Mouse (Mus musculus) cerebellum, adult 9-10 months (tissue): Measurements from ENCODE around the gene Best1.

Experiments used
- DNase-seq: peaks from one replicate; pipeline ENCODE4 v3.0.0; 2022

Best1 gene

DNA sequence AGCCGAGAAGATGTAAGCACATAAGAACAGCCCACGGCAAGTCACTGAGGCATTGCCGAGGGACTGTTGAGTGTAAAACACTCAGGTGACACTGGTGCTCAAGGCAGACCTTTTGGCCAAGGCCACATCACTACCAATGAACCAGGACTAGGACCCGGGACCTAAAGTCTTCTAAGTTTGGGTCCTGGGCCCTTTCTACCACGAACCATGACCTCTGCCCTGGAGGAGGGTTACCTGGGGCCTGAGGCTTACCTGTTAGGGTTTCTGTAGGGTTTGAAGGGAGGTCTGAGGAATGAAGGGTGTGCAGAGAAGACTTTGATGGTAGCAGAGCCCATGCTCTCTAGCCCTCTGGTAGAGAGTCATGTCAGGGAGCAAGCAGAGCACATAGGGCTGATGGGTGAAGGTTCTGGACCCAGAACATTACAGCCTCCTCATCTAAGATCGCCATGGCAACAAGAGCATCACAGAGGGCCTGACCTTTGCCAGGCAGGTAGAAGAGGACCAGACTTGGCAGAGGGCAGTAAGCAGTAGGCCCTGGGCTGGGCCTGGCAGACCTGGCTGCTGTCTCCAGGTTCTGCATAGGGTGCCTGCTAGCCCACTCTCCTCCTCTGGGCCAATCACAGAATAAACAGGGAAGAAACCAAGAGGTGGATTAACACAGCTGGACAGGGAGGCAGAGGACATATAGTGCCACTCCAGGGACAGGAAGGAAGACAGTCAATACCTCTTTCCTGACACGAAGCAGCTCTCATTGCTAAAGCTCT is at the start of gene Best1, which contains the start of gene Rab3il1:
Best1 (minus strand) TSS at position 428 of the 764 bp plus-strand sequence.
Rab3il1 (plus strand) TSS at position 464 of the 764 bp plus-strand sequence.
- no peak for DNase-seq

DNA sequence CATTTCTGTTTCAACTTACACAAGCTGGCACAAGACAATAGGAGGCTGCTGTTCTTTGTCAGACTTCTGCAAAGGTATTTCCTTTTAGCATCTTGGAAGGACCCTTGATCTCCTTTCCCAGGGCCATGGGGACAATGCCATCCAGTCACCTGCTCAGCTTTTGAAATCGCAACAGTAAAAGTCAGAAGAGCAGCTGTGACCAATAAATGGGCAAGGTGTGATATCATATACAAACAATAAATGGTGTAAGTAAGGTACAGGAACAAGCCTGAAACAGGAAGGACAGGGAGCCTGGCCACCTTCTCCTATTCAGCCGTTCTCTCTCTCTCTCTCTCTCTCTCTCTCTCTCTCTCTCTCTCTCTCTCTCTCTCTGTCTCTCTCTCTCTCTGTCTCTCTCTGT is 49.0 kb upstream of the Best1 start:
- no peak for DNase-seq

DNA sequence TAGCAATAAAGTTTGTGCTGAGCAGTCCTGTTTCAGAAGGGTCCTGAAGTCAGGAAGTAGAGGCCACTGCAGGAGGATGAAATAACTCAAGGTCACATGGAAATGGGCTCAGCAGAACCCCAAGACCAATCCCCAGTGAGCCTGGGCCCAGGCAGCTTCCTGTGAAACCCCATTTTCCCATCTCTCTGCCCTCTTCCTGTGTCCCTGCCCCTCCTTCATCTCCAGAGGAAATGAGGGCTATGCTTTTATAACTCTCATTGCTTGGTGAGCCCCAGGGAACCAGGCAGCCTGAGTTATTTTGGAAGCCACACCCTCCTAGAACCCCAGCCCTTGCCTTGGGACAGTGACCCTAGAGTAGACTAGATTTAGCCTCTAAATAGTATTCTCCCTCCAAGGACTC is 48.1 kb upstream of the Best1 start:
- no peak for DNase-seq

DNA sequence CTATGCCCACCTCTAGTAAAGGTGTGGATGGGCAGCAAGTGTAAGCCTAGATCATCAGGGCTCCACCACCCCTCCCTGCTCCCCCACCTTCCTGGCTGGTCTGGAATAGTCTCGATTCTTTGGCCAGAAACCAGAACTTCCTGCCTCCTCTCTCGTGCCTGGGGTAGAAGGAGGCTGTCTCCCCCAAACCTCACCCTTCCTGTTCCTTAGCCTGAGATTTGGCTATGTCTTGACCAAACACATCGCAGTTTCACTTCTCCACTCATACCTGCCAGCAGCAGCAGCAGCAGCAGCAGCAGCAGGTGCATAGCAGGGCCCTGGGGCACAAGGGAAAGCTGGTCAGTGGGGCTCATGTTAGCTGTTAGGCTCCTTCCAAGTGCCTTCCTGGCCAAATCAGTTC is 45.5 kb upstream of the Best1 start:
- DNase-seq = no peak

DNA sequence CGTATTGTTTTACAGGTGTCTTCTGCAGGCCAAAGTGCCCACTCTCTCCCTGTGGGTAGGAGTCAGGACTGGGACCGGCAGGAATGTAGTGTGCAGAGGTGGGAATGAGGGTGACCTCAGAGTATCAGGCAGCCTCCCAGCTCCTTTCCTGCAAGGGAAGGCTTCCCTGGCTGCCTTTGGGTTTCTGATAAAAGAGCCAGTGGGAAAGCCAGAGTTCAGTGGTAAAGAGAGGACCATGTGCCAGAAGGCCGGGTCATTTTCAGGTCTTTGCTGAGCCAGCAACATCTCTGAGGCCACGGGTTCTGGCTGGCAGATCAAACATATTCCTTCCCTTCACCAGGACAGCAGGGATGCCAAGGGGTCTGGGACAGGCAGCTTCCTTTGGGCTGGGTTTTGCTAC is 44.9 kb upstream of the Best1 start:
- DNase-seq = no peak

DNA sequence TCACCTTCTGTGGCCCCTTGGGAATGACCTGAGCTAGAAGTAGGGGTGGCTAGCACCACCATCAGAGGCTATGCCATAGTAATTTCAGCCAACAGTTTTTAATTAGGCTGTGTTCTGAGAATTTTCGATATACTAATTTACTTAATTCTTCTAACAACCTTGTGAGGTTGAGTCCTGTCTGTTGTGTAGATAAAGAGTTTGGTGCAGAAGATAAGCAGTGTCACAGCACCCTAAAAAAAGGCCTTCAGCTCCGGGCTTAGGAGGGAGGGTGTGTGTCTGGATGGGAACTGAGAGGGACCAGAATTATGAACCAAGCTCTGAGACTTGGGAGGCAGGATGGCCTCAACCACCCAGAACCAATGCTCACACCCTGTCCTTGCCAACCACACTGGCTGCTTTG is 44.3 kb upstream of the Best1 start:
- DNase-seq = no peak

DNA sequence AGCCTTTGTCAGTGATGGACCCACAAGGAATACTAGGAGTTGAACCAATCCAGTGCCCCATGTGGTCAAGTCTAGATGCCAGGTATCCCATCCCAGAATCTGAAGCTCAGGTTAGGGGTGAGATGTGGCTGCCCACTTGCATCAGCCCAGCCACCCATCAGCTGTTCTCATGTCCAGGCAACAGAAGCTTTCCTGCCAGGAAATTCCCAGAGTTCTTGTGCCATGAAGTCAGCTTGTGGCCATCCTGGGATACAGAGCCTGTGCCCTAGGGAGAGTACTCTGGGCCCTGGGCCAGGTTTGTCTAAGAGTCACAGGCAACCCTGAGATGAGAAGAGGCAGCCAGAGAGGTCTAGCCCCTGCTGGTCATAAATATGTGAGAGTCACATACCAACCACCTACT is 42.2 kb upstream of the Best1 start:
- DNase-seq = peak; percentile 42

DNA sequence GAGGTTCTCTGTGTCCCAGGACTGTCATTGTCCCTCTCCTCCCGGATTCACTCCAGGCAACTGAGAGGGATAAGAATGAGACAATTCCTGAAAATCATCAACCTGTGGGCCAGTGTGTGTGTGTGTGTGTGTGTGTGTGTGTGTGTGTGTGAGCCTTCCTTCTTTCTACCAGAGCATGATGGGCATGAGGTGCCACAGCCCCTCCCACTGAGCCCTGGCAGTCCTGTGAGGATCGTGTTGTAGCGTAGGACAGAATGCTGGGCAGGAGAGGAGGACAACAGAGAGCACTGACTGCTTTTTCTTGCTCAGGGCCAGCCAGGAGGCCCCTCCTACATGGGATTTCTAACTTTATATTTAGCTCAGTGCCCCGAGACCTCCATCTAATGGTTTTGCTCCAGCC is 41.4 kb upstream of the Best1 start:
- DNase-seq = peak; percentile 52

DNA sequence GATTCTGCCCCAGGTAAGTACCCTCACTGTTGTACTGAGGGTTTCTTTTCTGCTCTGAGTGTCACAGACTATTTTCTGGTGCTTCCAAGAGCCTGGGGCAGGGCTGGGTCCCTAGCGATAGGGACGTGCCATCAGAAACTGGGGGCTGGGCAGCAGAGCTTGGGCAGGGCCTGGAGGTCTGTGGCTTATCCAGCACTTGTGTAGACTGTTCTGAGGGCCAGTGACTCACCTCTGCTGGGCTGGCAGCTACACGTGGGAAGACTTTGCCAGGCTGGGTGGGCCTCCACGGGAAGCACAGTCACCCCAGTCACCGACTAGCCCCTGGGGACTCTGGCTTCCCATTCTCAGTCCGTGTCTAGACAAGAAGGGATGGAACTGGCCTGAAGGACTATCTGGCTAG is 40.8 kb upstream of the Best1 start:
- DNase-seq = peak; percentile 56

DNA sequence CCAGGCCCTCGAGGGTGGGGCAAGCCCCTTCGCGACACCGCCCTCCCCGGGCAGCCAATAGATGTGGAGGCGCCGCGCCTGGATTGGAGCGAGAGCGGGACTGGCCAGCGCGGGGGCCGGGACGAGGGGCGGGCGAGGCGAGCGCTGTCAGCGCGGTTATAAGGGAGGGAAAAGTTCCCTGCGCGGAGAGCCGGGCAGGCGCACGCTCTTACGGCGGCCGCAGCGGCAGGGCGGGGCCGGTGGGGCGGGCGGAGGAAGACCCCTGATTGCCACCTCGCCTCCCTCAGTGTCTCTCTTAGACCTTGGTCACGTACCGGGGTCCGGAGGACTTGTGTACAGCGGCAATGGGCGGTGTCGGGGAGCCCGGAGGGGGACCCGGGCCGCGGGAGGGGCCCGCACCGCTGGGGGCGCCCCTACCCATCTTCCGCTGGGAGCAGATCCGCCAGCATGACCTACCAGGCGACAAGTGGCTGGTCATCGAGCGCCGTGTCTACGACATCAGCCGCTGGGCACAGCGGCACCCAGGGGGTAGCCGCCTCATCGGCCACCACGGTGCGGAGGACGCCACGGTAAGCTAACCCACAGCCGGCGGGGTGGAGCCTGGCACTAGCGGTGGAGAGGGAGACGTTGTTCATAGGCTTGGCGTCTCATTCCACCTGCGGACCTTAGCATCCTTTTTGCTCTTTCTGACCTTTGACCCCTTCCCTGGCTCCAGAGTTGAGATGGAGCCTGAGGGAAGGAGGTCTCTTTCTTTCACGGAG is 40.1 kb upstream of the Best1 start, which contains the start of gene Fads3:
Fads3 (plus strand) TSS at position 182 of the 761 bp plus-strand sequence.
- DNase-seq = peak; percentile 73

DNA sequence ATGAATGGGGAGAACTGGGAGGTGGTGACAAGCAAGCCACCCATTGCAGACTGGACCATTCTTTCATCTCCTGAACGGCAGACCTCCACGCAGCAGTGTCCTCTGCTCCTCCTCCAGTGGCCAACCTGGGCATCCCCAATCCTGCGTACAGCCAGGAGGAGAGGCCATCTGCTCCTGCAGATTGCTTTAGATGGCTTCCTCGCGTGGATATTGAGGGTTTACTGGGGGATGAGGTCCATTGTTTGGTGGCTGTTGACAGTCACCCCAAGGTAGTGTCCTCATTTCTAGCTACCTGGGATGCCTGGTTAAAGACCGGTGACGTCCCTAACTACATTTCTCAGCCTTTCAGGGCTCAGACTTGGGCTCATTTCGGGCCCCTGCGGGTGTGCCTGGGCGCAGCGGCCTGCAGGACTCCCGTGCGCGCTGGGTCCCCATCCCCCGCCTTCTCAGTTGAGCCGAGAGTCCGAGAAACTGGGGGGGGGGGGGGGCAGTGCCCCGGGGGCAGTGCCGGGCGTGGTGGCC is 39.5 kb upstream of the Best1 start:
- DNase-seq = peak; percentile 82

DNA sequence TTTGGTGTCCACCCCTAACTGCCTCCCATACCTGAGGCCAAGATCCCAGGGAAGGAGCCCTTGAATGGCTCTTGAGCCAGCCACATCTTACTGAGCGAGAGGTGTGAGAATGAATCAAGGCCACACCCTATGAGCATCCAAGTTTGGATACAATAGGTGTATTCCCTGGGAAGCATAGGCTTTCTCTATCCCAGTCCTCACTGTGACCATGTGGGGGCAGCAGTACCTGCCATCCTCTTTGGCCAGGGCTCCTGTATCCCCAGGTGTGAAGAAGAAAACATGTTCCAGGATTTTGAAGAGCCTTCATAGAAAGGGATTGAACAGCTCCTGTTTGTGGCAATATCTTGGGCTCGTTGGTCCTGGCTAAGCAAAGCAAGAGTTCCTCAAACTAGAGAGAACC is 38.2 kb upstream of the Best1 start:
- DNase-seq = peak; percentile 59

DNA sequence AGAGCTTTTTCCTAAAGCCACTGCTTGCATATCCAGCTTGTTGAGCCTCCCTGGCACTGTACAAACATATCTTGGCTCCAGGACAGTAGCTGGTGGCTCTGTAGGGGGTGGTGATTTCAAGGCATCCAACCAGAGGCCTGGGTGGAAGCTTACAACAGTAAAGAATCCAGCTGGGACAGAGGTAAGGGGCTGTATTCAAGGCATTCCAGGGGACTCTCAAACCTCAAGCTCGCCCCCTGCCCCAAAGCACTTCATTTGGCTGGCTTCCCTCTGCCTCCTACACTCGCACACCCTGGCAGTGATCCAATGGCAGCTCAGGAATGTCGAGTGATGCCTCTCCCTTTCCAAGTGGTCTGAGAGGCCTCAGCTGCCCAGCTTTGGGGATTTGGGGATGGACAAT is 37.5 kb upstream of the Best1 start:
- DNase-seq = peak; percentile 59

DNA sequence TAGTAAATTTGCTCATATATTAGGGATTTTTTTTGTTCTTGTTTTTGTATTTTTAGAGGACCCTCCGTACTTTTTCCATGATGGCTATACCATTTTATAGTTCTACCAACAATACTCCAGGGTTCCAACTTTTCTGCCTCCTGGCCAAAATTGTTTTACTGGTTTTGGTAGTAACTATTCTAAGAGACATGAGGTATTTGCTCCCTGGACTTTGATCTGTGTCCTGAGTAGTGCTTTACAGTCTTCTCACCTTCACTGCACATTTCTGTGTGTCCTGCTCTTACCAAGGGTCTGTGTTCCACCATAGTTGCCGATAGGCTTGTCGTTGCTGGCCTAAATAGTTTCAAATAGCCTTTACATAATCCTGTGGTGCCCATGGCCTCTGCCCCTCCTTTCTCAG is 36.9 kb upstream of the Best1 start:
- DNase-seq = no peak

DNA sequence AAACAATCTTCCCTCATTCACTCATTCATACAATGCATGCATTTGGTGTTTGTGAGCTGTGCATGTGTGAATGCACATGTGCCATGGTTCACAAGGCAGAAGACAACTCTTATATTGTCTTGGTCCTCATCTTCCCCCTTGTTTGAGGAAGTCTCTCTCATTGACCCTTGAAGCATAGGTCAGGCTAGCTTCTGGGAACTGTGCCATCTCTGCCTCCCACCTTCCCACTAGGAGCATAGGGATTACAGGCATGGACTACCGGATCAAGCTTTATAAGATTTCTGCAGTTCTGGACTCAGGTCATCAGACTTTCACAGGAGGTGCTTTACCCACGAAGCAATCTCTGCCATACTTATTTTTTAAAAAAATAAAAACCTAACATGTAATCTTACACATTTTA is 36.1 kb upstream of the Best1 start:
- DNase-seq = no peak

DNA sequence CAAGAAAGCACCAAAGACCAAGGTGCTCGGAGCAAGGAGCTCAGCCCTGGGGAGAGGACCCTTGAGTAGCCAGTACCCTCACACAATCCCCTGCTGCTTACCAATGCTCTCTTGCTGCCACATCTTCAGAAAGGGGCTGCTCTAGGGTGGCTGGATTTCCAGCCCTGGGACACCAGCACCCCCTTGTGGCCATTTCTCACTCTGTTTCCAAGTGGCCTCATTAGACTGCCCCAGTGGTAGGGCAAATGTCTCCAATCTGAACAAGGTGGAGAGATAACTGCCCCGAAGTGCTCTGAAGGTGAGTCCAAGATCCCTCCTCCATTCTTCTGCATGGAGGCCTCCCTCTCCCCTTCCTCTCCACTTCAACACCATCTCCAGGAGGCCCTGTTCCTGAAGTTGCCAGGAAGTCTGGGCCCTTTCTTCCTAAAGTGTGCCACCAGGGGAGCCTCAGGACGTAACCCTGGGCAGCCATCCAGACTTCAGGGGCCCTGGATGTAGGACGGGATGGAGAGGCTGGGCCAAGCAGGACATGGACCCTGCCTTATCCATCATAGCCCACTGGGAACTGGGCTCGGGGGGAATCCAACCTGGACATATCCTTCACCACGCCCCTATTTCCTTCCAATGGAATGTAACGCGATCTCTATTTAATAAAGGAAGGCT is 33.5 kb upstream of the Best1 start:
- DNase-seq = peak; percentile 72

DNA sequence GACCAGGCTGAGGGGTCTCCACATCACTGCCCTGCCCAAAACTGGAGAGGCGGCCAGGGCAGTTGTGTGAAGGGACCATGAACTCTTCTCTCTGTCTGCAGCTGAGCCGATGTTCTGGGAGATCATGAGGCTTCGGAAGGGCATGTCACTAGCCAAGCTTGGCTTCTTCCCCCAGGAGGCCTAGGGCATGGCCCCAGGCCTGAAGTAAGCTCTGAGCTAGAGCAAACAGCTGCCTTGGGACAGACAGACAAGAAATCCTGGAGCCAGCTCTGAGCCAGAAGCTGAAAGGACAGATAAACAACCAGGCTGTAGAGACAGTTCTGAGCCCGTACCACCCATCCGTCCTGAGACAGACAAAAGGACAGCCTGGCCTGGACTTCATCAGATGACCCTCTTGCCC is 32.9 kb upstream of the Best1 start:
- DNase-seq = no peak

DNA sequence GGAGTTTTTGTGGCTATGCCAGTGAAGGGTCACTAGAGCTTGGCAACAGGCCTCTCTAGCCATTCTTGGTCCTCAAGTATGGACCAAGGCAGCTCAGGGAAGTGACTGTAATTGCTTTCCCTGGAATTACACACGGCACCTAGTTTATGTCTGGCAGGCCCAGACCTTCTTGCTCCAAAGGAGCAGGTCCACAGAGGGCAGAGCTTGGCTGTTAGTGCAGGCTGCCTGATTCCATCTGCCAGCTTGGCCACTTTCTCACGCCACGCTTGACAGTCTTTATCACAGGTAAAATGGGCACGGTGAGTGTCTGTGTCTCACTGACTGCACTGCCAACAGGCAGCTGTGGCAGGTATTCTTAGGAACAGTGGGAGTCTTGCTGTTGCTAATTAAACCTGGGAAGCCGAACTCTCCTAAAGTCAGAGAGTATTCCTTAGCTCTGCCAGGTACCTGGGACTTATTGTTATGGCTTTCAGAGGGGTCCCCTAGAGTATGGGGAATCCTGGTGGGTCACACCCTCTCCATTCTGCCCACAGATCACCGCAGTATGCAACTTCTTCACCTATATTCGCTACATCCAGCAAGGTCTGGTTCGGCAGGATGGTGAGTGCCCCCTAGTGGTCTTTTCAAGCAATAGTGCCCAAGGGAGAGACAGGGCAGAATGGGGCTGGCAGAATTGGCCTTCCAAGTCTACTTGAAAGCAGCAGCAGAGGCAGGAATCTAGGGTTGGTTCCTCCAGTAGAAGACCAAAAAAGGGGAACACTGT is 32.0 kb upstream of the Best1 start:
- peak; percentile 79 for DNase-seq

DNA sequence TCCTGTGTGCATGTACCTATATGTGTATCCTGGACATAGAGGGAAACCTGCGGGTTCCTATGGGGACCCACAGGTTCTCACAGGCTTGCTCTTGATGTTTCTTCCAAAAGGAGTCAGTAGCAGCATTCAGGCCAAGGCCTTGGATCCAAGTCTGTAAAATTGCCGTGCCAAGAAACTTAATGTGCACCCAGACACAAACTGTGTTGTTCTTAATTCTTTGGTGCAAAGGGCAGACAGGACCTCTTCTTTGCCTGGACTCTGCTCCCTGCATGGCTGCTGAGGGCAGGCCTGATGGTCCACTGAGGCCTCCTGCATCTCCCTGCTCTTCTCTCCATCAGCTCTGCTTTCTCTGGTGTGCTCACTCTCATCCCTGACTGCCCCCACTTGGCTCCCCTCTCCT is 28.3 kb upstream of the Best1 start:
- no peak for DNase-seq

DNA sequence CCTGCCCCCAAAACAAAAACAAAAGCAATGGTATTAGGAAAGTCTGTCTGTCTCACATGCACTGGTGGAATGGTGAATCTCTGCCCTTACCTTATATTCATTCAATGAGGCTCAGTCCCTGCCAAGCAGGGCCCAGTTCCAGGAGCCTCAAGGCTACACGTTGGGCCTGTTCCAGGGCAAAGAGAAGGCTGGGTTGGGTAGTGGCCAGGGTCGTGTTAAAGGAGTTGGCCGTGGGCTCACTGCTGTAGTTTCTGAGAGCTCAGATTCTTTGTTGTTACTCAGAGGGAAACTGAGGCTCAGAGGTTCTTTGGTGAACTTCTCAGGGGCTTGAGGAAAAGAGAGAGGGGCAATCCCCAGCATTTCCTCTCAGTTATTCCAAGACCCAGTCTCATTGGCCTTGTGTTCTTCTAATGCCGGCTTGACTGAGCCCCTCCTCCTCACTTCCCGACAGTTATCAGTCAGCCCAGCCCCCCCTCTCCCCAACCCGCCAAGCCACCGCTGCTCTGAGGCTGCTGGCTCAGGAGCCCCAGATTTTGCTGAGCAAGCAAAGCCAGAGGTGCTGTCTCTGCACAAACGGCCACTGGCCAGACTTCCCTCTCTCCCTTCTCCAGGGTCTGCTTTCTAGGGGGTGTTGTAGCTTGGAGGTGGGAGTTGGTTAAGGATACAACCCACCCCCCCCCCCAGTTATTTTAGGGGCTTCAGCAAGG is 23.9 kb upstream of the Best1 start:
- DNase-seq = no peak

DNA sequence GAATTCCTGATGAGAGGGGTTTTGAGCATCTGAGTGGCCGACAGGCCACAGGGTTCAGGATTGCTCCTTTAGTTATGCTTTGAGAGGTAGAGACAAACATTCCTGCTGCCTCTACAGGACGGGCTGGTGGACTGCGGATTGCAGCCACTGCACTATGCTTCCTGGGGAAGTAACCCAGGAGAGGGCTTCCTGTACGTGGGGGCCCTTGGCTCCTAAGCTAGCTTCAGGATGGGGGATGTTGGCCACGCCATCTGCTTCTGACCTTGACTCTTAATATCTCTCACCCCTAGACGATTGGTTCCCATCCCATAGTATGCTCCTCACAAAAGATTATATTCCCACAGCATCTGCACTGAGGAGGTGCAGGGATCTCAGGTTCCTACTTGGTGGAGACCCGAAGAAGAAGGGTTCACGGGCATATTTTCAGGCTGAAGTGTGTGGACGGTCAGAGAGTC is 21.9 kb upstream of the Best1 start:
- no peak for DNase-seq
